Mouse (Mus musculus) liver, embryonic 11.5 days (tissue): ENCODE data around the gene Ndufa5. TPM values are rescaled to one million over a fixed set of nuclear protein-coding genes. Genes with fewer than 3 reads are reported as not detected.

Source experiments
- ATAC-seq: fragments of 200-750 bp; cut with Nextera tagmentation; replicated peaks from 2 replicates; pipeline ENCODE4 v1.8.0; 2017; ENCODE audit warnings: moderate number of reproducible peaks, mild to moderate bottlenecking, moderate TSS enrichment, moderate library complexity; ENCODE audit not compliant: low FRiP score
- DNase-seq: peaks from one replicate; pipeline ENCODE4 v3.0.0-alpha.2; 2017; ENCODE audit warnings: low spot score
- H3K27ac ChIP-seq: fragments of 300-500 bp; sonication (generic); 2 replicates; pipeline ENCODE4 v1.5.1; 2014; ENCODE audit warnings: mild to moderate bottlenecking, low read depth, low read length, control low read depth
- H3K27me3 ChIP-seq: fragments of 300-500 bp; sonication (generic); replicated peaks from 2 replicates; pipeline ENCODE4 v1.6.1; 2014; ENCODE audit warnings: low read length, mixed read lengths; ENCODE audit not compliant: control insufficient read depth, insufficient read depth
- H3K36me3 ChIP-seq: fragments of 300-500 bp; sonication (generic); 2 replicates; pipeline ENCODE4 v1.6.1; 2014; ENCODE audit warnings: mild to moderate bottlenecking, low read length, moderate library complexity, mixed read lengths; ENCODE audit not compliant: control insufficient read depth, insufficient read depth
- H3K4me1 ChIP-seq: fragments of 300-500 bp; sonication (generic); replicated peaks from 2 replicates; pipeline ENCODE4 v1.6.1; 2014; ENCODE audit warnings: low read length, mixed read lengths; ENCODE audit not compliant: control insufficient read depth, insufficient read depth
- H3K4me2 ChIP-seq: fragments of 300-500 bp; sonication (generic); 2 replicates; pipeline ENCODE4 v1.6.1; 2014; ENCODE audit warnings: mild to moderate bottlenecking, control low read depth, moderate library complexity
- H3K4me3 ChIP-seq: fragments of 300-500 bp; sonication (generic); 2 replicates; pipeline ENCODE4 v1.5.1; 2014; ENCODE audit warnings: low read depth, low read length, control low read depth
- H3K9ac ChIP-seq: fragments of 300-500 bp; sonication (generic); 2 replicates; pipeline ENCODE4 v1.6.1; 2014; ENCODE audit warnings: low read depth, low read length, control low read depth
- H3K9me3 ChIP-seq: fragments of 300-500 bp; sonication (generic); 2 replicates; pipeline ENCODE4 v1.6.1; 2016; ENCODE audit warnings: low read length, inconsistent platforms, mixed read lengths; ENCODE audit not compliant: control insufficient read depth
- WGBS: fragments of 180-500 bp; shearing (Covaris S2); extraction: QIAGEN DNeasy Blood & Tissue Kit; methylation state at CpG from one replicate; pipeline ENCODE4 v1.1.7; 2014; 5-methylcytosine and 5-hydroxymethylcytosine counted together
- polyA plus RNA-seq: library from polyadenylated mRNA; unstranded; fragments of >200 nt; fragmentation: Nextera tagmentation; extraction: Ambion mirVana; gene quantifications from 2 replicates; pipeline ENCODE4 v1.2.1, GENCODE M21; 2014

Ndufa5 gene
- polyA plus RNA-seq = 343 and 381 TPM in 2 replicates

DNA sequence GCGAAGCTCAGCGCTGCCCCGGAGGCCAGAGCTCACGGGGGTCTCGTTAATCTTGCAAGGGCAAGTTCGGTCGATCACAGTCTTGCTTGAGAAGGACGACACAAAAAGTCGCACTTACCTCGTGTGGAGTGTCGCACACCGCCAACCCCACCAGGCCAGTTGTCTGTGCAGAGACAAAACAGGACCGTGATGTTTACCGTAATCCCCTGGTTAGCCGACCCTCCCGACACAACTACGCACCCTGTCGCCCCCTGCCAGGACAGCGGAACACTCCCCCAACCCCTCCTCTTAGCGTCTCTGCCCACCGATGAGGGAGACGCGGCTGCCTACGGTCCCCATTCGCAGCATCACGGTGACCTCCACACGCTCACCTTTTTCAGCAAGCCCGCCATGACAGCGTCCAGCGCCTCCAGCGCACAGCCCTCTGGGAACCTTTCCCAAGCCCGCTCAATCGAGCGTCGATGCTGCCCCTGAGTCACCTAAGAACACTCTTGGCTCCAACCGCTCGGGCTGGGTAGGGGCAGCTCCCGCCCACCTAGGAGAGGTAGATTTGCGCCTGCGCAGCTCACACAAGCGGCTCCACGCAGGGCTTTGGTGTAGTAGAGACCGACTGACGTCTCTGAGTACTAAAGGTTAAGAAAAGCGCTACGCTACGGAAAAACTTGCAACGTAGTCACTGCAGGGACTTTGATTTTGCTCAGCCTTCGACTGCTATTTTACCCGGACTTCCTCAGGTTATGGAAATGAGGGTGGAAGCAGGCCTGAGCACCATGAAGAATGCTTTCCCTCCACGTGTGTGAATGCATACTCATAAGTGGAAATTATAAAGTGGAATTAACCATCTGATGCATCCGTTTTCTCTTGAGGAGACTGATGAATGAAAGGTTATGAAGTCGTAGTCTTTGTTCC, at the start of gene Ndufa5:
TSS of gene Ndufa5 (minus strand) at position 859 of the 909 bp plus-strand sequence.
- peak within 1 kb of the TSS; percentile 49; the same call in 1 of the 2 replicates for H3K27ac ChIP-seq
- DNase-seq = peak; percentile 87
- H3K4me2 ChIP-seq = peak within 1 kb of the TSS; percentile 74
- peak within 1 kb of the TSS; percentile 75 for H3K9ac ChIP-seq
- peaks cover 4% of the 10 kb centered on the region; the same call in 1 of the 2 replicates for H3K36me3 ChIP-seq
- H3K9me3 ChIP-seq = no peaks in the 10 kb centered on the region
- under 1% methylated on average over 53 of the region's 53 CpGs for WGBS
- peak; percentile 97 for ATAC-seq
- peak within 1 kb of the TSS; percentile 67 for H3K4me3 ChIP-seq
- no peaks in the 10 kb centered on the region for H3K27me3 ChIP-seq
- no peaks in the 10 kb centered on the region; the same call in 1 of the 2 replicates for H3K4me1 ChIP-seq

- H3K9me3 ChIP-seq = no peaks in the 10 kb centered on the region
- no peak for ATAC-seq
These were observed 45.5 kb upstream of the Ndufa5 start for GRCm38 (mm10) chr6:24573319-24573718.

GRCm38 (mm10) chr6:24572431-24572830, 44.6 kb upstream of the Ndufa5 start:
- H3K9ac ChIP-seq = no peak overlapping the region
- ATAC-seq (no peak), DNase-seq (no peak)
- 81% methylated on average over 14 of the region's 14 CpGs for WGBS
- H3K27ac ChIP-seq = no peak overlapping the region
- no peaks in the 10 kb centered on the region; the same call in 1 of the 2 replicates for H3K4me1 ChIP-seq
- no peaks in the 10 kb centered on the region for H3K36me3 ChIP-seq
- H3K9me3 ChIP-seq = no peaks in the 10 kb centered on the region
- H3K4me2 ChIP-seq = no peak overlapping the region
- no peaks in the 10 kb centered on the region for H3K27me3 ChIP-seq
- H3K4me3 ChIP-seq = no peak overlapping the region

More at GRCm38 (mm10) chr6:24573319-24573718, 45.5 kb upstream of the Ndufa5 start:
- Histone ChIP-seq H3K4me3 (no peak overlapping the region), H3K27me3 (no peaks in the 10 kb centered on the region), H3K4me2 (no peak overlapping the region), H3K9ac (no peak overlapping the region), H3K36me3 (no peaks in the 10 kb centered on the region), H3K4me1 (no peaks in the 10 kb centered on the region; the same call in 1 of the 2 replicates), H3K27ac (no peak overlapping the region)
- DNase-seq = no peak

GRCm38 (mm10) chr6:24571126-24571525, 43.3 kb upstream of the Ndufa5 start:
- Histone ChIP-seq H3K4me3 (no peak overlapping the region), H3K36me3 (no peaks in the 10 kb centered on the region), H3K27me3 (no peaks in the 10 kb centered on the region), H3K27ac (peak overlapping the region; percentile 15; the same call in 1 of the 2 replicates), H3K9ac (no peak overlapping the region), H3K4me2 (no peak overlapping the region), H3K9me3 (no peaks in the 10 kb centered on the region), H3K4me1 (no peaks in the 10 kb centered on the region; the same call in 1 of the 2 replicates)
- DNase-seq (no peak), ATAC-seq (no peak; the same call in 1 of the 2 replicates)
- WGBS = 49% methylated on average over 6 of the region's 6 CpGs

- 74% methylated on average over 11 of the region's 11 CpGs for WGBS
- DNase-seq (no peak), ATAC-seq (no peak)
- H3K36me3 ChIP-seq = no peaks in the 10 kb centered on the region
- no peak overlapping the region for H3K27ac ChIP-seq
- H3K4me3 ChIP-seq = no peak overlapping the region
- H3K27me3 ChIP-seq = no peaks in the 10 kb centered on the region
- H3K4me1 ChIP-seq = no peaks in the 10 kb centered on the region; the same call in 1 of the 2 replicates
- no peak overlapping the region for H3K9ac ChIP-seq
- no peaks in the 10 kb centered on the region for H3K9me3 ChIP-seq
- H3K4me2 ChIP-seq = no peak overlapping the region
These were observed 42.5 kb upstream of the Ndufa5 start for GRCm38 (mm10) chr6:24570278-24570677.

GRCm38 (mm10) chr6:24569711-24570110, 41.9 kb upstream of the Ndufa5 start:
- WGBS = 80% methylated on average over 1 of the region's 1 CpGs
- DNase-seq = no peak

GRCm38 (mm10) chr6:24568963-24569362, 41.1 kb upstream of the Ndufa5 start:
- 74% methylated on average over 5 of the region's 5 CpGs for WGBS
- Histone ChIP-seq H3K36me3 (no peaks in the 10 kb centered on the region), H3K4me1 (no peaks in the 10 kb centered on the region; the same call in 1 of the 2 replicates), H3K27ac (no peak overlapping the region), H3K27me3 (no peaks in the 10 kb centered on the region), H3K9ac (no peak overlapping the region), H3K4me2 (no peak overlapping the region), H3K4me3 (no peak overlapping the region), H3K9me3 (no peaks in the 10 kb centered on the region)
- ATAC-seq = no peak
- DNase-seq = no peak

More at GRCm38 (mm10) chr6:24569711-24570110, 41.9 kb upstream of the Ndufa5 start:
- H3K4me1 ChIP-seq = no peaks in the 10 kb centered on the region; the same call in 1 of the 2 replicates
- H3K9me3 ChIP-seq = no peaks in the 10 kb centered on the region
- no peak overlapping the region for H3K9ac ChIP-seq
- no peak overlapping the region for H3K4me3 ChIP-seq
- no peak overlapping the region for H3K4me2 ChIP-seq
- H3K36me3 ChIP-seq = no peaks in the 10 kb centered on the region
- no peaks in the 10 kb centered on the region for H3K27me3 ChIP-seq
- H3K27ac ChIP-seq = no peak overlapping the region
- ATAC-seq = no peak

DNA sequence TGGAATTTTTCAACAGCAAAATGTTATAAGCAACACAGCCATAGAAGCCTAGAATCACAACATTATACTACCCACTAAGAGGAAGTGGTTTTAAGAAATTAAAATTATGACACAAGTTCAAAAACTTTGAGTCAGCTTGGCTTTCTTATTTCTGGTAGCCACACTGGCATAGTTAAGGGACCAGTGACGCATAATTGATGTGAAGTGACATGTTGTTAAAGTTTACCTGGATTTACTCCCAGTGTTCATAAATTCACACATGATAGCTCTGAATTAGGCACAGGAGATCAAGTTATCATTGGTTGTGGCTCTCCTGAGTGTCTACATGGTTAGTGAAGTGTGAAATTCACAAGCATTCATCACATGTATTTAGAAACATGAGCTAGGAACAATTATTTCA, 37.1 kb upstream of the Ndufa5 start:
- Histone ChIP-seq H3K9me3 (no peaks in the 10 kb centered on the region), H3K4me3 (no peak overlapping the region), H3K36me3 (no peaks in the 10 kb centered on the region), H3K27me3 (no peaks in the 10 kb centered on the region), H3K4me2 (no peak overlapping the region), H3K27ac (no peak overlapping the region), H3K4me1 (no peaks in the 10 kb centered on the region; the same call in 1 of the 2 replicates), H3K9ac (no peak overlapping the region)
- ATAC-seq = no peak
- DNase-seq = no peak
- 87% methylated on average over 1 of the region's 1 CpGs for WGBS
